Mouse (Mus musculus): Measurements from ENCODE around the gene Pwwp2b. TPM values are rescaled to one million over a fixed set of nuclear protein-coding genes. Genes with fewer than 3 reads are reported as not detected.
A peak's percentile ranks its signal among the peaks of the same experiment; 100 is the strongest.

Pwwp2b gene
- polyA plus RNA-seq, 1 experiment: 5.6 TPM

DNA sequence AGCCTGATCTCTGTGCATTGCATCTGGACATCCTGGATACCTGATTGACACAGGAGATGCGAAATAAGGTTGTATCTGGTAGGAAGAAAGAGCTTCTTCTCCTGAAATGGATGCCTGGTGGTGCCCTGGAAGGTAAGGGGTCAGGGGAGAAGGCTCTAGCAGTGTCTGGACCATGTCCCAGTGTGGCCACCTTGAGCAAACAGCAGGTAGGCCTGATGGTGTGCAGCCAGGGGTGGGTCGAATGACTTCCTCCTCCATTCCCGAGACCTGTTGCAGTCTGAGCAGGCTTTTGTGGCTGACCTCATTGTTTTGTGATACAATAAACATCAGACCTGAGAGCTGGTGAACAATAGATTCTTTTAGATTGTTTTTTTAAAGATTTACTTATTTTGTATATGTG, 33.8 kb downstream of the Pwwp2b start:
- Histone ChIP-seq H3K4me3 (replicated peaks; ENCODE audit: control insufficient read depth, low read depth, low read length) (no peak overlapping the region), H3K4me1 (ENCODE audit: control insufficient read depth, insufficient read depth, low read length) (peaks cover 3% of the 10 kb centered on the region; the same call in 1 of the 2 replicates), H3K27ac (ENCODE audit: control insufficient read depth, insufficient read depth, low read depth, low read length, poor library complexity) (no peak overlapping the region)
- TF ChIP-seq CTCF (IDR thresholded peaks at IDR 0.05; ENCODE audit: control insufficient read depth, insufficient read depth, low read length) (no peak), POLR2A (IDR thresholded peaks at IDR 0.05; ENCODE audit: borderline replicate concordance, control insufficient read depth, low read depth, low read length) (no peak)
- 64% methylated on average over 3 of the region's 3 CpGs for WGBS

DNA sequence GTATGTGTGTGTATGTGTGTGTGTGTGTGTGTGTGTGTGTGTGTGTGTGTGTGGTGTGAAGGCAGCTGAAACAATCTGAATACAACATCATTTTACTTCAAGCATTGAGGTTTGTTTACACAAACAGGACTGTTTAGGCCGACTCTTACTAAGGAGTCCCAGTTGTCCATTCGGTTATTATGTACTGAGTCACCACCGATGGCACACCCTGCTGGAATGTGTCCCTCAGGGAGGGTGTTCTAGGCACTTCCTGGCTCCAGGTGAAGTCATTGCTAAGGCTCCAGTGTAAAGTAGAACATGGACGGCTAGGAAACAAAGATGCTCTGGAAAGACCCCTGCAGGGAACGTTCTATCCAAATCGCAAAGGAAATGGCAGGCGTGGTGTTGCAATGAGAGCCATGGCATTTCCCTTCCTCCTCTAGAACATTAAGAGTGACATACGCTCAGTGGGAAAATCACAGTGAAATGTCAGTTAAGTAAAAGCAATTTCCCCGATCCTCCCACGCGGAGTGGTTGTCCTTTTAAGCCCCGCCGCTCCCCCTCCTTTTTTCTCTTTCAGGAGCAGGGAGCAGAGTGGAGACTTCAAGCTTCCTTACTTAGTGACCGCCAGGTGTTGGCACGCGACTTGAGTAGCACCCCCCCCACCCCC, 37.1 kb downstream of the Pwwp2b start:
- Histone ChIP-seq H3K27ac (ENCODE audit: control insufficient read depth, insufficient read depth, low read depth, low read length, poor library complexity) (no peak overlapping the region), H3K4me3 (replicated peaks; ENCODE audit: control insufficient read depth, low read depth, low read length) (no peak overlapping the region), H3K4me1 (ENCODE audit: control insufficient read depth, insufficient read depth, low read length) (peaks cover 3% of the 10 kb centered on the region; the same call in 1 of the 2 replicates)
- WGBS: 57% methylated on average over 16 of the region's 16 CpGs
- TF ChIP-seq CTCF (IDR thresholded peaks at IDR 0.05; ENCODE audit: control insufficient read depth, insufficient read depth, low read length): no peak

DNA sequence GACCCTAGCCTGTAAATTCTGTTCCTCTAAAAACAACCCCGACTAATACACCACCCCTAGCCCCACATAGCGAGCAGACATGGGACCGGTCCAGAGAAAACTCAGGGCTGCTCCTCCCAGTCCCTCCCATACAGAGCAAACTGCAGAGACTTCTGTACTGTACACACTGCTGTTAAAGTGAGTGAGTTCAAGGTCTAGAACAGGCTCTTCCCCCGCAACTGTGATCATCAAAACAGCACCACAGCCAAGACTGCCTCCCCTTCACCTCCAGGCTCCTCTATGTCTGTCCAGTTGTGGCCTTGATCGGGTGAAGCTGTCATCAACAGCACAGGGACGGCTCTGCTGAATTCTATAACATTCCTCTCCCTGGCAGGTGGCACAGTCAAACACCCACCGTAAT, 40.3 kb downstream of the Pwwp2b start:
- Histone ChIP-seq H3K4me1 (ENCODE audit: control insufficient read depth, insufficient read depth, low read length) (peaks cover 2% of the 10 kb centered on the region; the same call in 1 of the 2 replicates), H3K27ac (ENCODE audit: control insufficient read depth, insufficient read depth, low read depth, low read length, poor library complexity) (no peak overlapping the region), H3K4me3 (replicated peaks; ENCODE audit: control insufficient read depth, low read depth, low read length) (no peak overlapping the region)
- 85% methylated on average over 7 of the region's 7 CpGs for WGBS
- TF ChIP-seq POLR2A (IDR thresholded peaks at IDR 0.05; ENCODE audit: borderline replicate concordance, control insufficient read depth, low read depth, low read length): no peak

DNA sequence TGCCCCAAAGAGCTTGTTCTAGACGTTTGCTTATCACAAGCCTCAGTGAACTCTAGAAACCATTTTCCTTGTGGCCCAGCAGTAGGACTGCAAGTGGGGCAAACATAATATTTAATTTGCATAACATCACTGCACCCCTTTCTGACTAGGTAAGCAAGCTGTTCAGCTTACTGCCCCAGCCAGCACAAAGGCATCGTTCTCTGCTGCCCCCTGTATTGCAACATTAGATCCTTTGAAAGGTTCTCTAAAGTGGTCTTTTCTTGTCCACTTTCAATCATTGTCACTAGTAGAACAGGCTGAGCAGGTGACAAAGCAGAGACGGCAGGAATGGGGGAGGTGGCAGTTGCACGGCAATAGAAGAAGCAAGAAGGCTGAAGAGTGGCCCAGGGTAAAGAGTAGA, 45.1 kb downstream of the Pwwp2b start:
- H3K4me1 ChIP-seq (ENCODE audit: control insufficient read depth, insufficient read depth, low read length): peaks cover 4% of the 10 kb centered on the region; the same call in 1 of the 2 replicates

DNA sequence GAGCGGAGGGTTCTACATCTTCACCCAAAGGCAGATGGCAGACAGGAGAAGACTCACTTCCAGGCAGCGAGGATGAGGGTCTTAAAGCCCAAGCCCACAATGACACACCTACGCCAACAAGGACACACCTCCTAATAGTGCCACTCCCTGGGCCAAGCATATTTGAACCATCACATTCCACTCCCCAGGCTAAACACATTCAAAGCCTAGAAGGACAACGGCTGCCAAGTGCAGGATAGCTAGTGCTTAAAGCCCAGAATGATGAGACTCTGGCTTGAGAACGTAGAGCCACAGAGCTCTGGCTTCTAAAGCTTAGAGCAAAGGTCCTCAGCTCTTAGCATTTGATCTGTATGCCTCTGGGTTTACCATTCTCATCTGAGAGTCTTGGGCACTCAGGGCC, 45.8 kb downstream of the Pwwp2b start:
- TF ChIP-seq POLR2A (IDR thresholded peaks at IDR 0.05; ENCODE audit: borderline replicate concordance, control insufficient read depth, low read depth, low read length) (no peak), CTCF (IDR thresholded peaks at IDR 0.05; ENCODE audit: control insufficient read depth, insufficient read depth, low read length) (no peak)
- H3K27ac ChIP-seq (ENCODE audit: control insufficient read depth, insufficient read depth, low read depth, low read length, poor library complexity): no peak overlapping the region
- no peak overlapping the region for H3K4me3 ChIP-seq (replicated peaks; ENCODE audit: control insufficient read depth, low read depth, low read length)
- WGBS: 81% methylated on average over 5 of the region's 5 CpGs
- peaks cover 4% of the 10 kb centered on the region; the same call in 1 of the 2 replicates for H3K4me1 ChIP-seq (ENCODE audit: control insufficient read depth, insufficient read depth, low read length)

More for the DNA sequence above, 45.1 kb downstream of the Pwwp2b start:
- H3K4me3 ChIP-seq (replicated peaks; ENCODE audit: control insufficient read depth, low read depth, low read length): no peak overlapping the region
- 47% methylated on average over 4 of the region's 4 CpGs for WGBS
- TF ChIP-seq CTCF (IDR thresholded peaks at IDR 0.05; ENCODE audit: control insufficient read depth, insufficient read depth, low read length): no peak
- TF ChIP-seq POLR2A (IDR thresholded peaks at IDR 0.05; ENCODE audit: borderline replicate concordance, control insufficient read depth, low read depth, low read length): no peak
- H3K27ac ChIP-seq (ENCODE audit: control insufficient read depth, insufficient read depth, low read depth, low read length, poor library complexity): no peak overlapping the region

DNA sequence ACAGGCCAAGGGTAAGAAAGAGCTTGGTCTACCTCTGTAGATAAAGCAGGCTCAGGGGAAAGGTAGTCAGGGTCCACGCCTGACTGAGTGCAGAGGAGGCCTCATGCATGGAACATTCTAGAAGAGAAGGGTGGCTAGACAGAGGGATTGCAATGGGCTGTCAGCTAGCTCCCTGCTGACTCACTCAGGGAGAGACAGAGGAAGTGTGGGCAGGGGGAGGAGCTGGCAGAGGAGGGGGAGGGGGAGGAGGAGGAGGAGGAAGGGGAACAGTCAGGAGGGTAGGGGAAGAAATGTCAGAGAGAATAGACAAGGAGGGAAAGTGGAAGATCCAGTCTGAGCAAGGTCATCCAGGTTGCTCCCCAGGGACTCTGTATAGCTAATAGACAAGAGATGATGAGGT, 47.4 kb downstream of the Pwwp2b start:
- Histone ChIP-seq H3K27ac (ENCODE audit: control insufficient read depth, insufficient read depth, low read depth, low read length, poor library complexity) (peak overlapping the region; percentile 22), H3K4me1 (ENCODE audit: control insufficient read depth, insufficient read depth, low read length) (peaks cover 4% of the 10 kb centered on the region; the same call in 1 of the 2 replicates), H3K4me3 (replicated peaks; ENCODE audit: control insufficient read depth, low read depth, low read length) (no peak overlapping the region)
- WGBS: 15% methylated on average over 1 of the region's 1 CpGs
- TF ChIP-seq CTCF (IDR thresholded peaks at IDR 0.05; ENCODE audit: control insufficient read depth, insufficient read depth, low read length) (no peak), POLR2A (IDR thresholded peaks at IDR 0.05; ENCODE audit: borderline replicate concordance, control insufficient read depth, low read depth, low read length) (no peak)

DNA sequence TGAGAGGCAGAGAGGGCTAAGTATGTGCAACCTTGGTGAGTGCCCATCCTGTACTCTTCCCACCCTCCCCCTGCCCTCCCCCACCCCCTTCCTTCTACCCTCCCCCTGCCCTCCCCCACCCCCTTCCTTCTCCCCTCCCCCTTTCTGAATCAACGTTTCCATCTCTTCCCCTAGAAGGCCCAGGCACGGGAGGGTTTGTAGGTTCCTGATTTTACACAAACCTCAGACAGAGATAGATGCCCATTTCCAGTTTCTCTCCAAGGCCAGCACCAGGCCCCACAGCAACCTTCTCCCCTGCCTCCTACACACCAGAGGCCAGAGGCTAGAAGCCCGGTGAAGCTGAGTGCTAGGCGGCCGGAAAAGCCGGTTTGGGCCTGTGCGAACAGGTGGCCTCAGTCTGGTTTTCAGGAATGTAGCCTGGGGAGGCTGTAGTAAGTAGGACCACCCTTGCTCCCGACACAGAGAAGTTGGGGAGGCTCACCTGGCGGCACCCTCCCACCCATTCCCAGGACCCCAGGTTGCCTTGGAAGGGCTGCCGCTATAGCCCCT, 48.3 kb downstream of the Pwwp2b start:
- Histone ChIP-seq H3K27ac (ENCODE audit: control insufficient read depth, insufficient read depth, low read depth, low read length, poor library complexity) (no peak overlapping the region), H3K4me3 (replicated peaks; ENCODE audit: control insufficient read depth, low read depth, low read length) (no peak overlapping the region), H3K4me1 (ENCODE audit: control insufficient read depth, insufficient read depth, low read length) (peaks cover 4% of the 10 kb centered on the region; the same call in 1 of the 2 replicates)
- TF ChIP-seq POLR2A (IDR thresholded peaks at IDR 0.05; ENCODE audit: borderline replicate concordance, control insufficient read depth, low read depth, low read length) (no peak), CTCF (IDR thresholded peaks at IDR 0.05; ENCODE audit: control insufficient read depth, insufficient read depth, low read length) (no peak)
- WGBS: 48% methylated on average over 10 of the region's 10 CpGs

DNA sequence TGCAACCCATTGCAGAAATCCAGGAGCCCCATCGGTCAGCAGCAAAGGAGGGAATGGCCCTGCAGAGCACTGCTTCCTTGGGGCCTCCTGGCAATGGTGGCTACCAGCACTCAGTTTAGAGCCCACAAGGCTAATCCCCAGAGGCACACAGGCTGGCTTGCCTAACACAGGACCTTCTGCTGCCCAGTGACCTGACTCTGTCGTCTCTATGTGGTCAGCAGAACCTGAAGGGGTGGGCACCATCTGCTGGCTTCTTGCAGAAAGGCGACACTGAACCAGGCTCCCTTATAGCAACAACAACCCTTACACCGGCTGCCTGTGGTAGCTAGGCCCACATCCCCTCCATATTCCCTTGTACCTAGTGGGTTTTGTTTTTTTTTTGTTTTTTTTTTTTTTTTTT, 50.2 kb downstream of the Pwwp2b start:
- Histone ChIP-seq H3K4me3 (replicated peaks; ENCODE audit: control insufficient read depth, low read depth, low read length) (no peak overlapping the region), H3K27ac (ENCODE audit: control insufficient read depth, insufficient read depth, low read depth, low read length, poor library complexity) (no peak overlapping the region), H3K4me1 (ENCODE audit: control insufficient read depth, insufficient read depth, low read length) (peaks cover 4% of the 10 kb centered on the region; the same call in 1 of the 2 replicates)
- no peak for TF ChIP-seq POLR2A (IDR thresholded peaks at IDR 0.05; ENCODE audit: borderline replicate concordance, control insufficient read depth, low read depth, low read length)
- TF ChIP-seq CTCF (IDR thresholded peaks at IDR 0.05; ENCODE audit: control insufficient read depth, insufficient read depth, low read length): peak; percentile 51; the same call in 1 of the 2 replicates
- WGBS: 51% methylated on average over 4 of the region's 4 CpGs

Data from bone marrow, adult 2 months (tissue).